Mouse (Mus musculus) E14TG2a.4 (cell line): ENCODE results near the gene Nol4l.

Source experiments
- CTCF ChIP-seq: conservative IDR thresholded peaks from 2 replicates; pipeline ENCODE4 v1.5.1; 2014; ENCODE audit warnings: low read length
- NANOG ChIP-seq: IDR thresholded peaks from 2 replicates; pipeline ENCODE4 v1.6.1; 2014; ENCODE audit warnings: borderline replicate concordance, low read length, mixed read lengths

DNA sequence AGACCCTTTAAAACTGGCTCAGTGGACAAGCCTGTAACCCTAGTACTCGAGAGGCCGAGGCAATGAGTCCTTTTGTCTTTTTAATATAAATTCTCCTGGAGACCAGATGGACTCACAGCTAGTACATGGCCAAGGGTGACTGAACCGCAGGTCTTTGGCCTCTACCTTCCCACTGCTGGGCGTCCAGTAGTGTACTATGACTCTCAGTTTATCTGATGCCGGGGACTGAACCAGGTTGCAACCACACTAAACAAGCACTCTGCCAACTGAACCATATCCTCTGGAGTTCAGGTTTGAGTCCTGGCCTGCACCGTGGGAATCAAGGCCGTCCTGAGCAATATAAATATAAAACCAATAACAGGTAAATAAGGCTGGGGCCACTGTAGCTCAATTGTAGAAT is 24.8 kb upstream of the Nol4l start:
- TF ChIP-seq CTCF (no peak), NANOG (no peak)
